Mouse (Mus musculus) heart, adult 2 months (tissue): Measurements from ENCODE around the gene Myrfl.

Experiments used
- CTCF ChIP-seq: fragments of 200-600 bp; IDR thresholded peaks from 2 replicates; pipeline ENCODE4 v1.8.1; 2022; ENCODE audit warnings: antibody characterized with exemption, mild to moderate bottlenecking, moderate library complexity
- POLR2A ChIP-seq: fragments of 200-500 bp; IDR thresholded peaks from 2 replicates; pipeline ENCODE4 v1.6.1; 2011; ENCODE audit warnings: mild to moderate bottlenecking, low read depth, low read length, control low read depth; ENCODE audit not compliant: insufficient read depth

DNA sequence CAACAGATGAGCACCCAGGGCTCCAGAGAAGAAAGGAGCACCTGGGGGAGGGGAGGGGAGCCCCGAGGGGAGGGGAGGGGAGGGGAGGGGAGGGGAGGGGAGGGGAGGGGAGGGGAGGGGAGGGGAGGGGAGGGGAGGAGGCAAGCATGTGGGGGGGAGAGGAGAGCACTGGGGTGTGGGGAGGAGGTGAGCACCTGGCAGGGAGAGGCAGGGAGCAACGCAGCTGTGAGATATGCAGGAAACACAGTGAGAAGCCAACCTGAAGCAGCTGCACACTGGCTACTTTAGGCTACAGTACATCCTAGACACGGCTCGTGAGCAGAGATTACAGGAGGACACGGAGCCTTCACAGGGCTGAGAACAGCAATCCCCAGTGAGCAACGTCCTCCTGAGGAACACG, 34.2 kb upstream of the Myrfl start:
- TF ChIP-seq POLR2A (no peak), CTCF (no peak)
